Mouse (Mus musculus) C2C12 (cell line): Measurements from ENCODE around the gene Greb1. TPM values are rescaled to one million over a fixed set of nuclear protein-coding genes. Genes with fewer than 3 reads are reported as not detected.
A peak's percentile ranks its signal among the peaks of the same experiment; 100 is the strongest.
"Not testable (repeated sequence)": the region's sequence is repeated elsewhere in the genome, so short reads cannot be mapped to it uniquely, and the experiment has no call there.

Experiments
- H3K27me3 ChIP-seq: one replicate; pipeline ENCODE4 v1.6.1; 2011; ENCODE audit not compliant: control insufficient read depth, insufficient read depth, insufficient read length
- H3K36me3 ChIP-seq: one replicate; pipeline ENCODE4 v1.6.1; 2011; ENCODE audit not compliant: control insufficient read depth, insufficient read depth
- H3K4me3 ChIP-seq: one replicate; pipeline ENCODE4 v1.5.1; 2011; ENCODE audit warnings: mild to moderate bottlenecking, control low read depth; ENCODE audit not compliant: poor library complexity, insufficient read depth, severe bottlenecking
- H3K79me2 ChIP-seq: one replicate; pipeline ENCODE4 v1.6.1; 2011; ENCODE audit not compliant: control insufficient read depth, insufficient read depth
- H3K79me3 ChIP-seq: one replicate; pipeline ENCODE4 v1.6.1; 2011; ENCODE audit warnings: low read depth, control low read depth
- H3ac ChIP-seq: one replicate; pipeline ENCODE3; 2011; ENCODE audit warnings: low read depth; ENCODE audit not compliant: control insufficient read depth, insufficient read length
- CEBPB ChIP-seq: IDR thresholded peaks from one replicate; pipeline ENCODE4 v1.6.1; 2011; ENCODE audit warnings: low read depth, mild to moderate bottlenecking, control low read depth, moderate library complexity
- CTCF ChIP-seq: IDR thresholded peaks from one replicate; pipeline ENCODE4 v1.5.1; 2011; ENCODE audit not compliant: control insufficient read depth, insufficient read depth, insufficient read length
- FOSL1 ChIP-seq: IDR thresholded peaks from one replicate; pipeline ENCODE4 v1.8.0; 2011; ENCODE audit warnings: mild to moderate bottlenecking, low read length; ENCODE audit not compliant: poor library complexity, insufficient read depth, severe bottlenecking
- MAX ChIP-seq: IDR thresholded peaks from one replicate; pipeline ENCODE4 v1.6.1; 2011; ENCODE audit warnings: mild to moderate bottlenecking, control low read depth
- MYOD1 ChIP-seq: IDR thresholded peaks from one replicate; pipeline ENCODE4 v1.6.1; 2011; ENCODE audit warnings: low read depth; ENCODE audit not compliant: control insufficient read depth, insufficient read length
- MYOG ChIP-seq: IDR thresholded peaks from one replicate; pipeline ENCODE4 v1.6.1; 2011; ENCODE audit not compliant: control insufficient read depth, insufficient read length; ENCODE audit errors: extremely low read depth
- USF1 ChIP-seq: IDR thresholded peaks from one replicate; pipeline ENCODE4 v1.6.1; 2011; ENCODE audit warnings: low read depth, mild to moderate bottlenecking, control low read depth, moderate library complexity
- polyA plus RNA-seq: library from polyadenylated mRNA; unstranded; fragments of >200 nt; fragmentation: generic; extraction: Trizol; gene quantifications from one replicate; pipeline ENCODE4 v1.2.1, GENCODE M21; 2012; ENCODE audit warnings: missing spikeins

Gene Greb1
- polyA plus RNA-seq, 1 experiment: 0.04 TPM

DNA sequence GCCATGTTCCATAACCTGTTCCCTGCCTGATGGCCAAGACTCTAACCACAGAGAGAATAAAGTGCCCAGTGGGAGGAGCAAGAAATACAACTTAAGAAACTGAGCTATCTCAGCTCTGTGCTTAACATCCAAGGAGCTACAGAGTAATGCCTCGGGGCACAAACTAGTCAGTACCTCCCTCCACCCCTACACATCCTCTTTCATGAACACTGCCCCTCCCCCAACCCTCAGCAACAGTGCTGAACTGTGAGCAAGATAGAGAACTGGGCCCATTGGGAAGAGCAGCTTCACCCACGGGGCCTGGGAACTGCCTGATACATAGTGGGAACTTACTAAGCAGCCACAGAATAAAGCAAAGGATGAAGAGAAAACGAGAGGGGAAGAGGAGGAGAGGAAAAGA lies 77.1 kb downstream of the Greb1 start:
- no peak overlapping the region for H3K4me3 ChIP-seq
- H3K27me3 ChIP-seq: peaks cover 65% of the 10 kb centered on the region
- TF ChIP-seq MYOG (no peak), MAX (no peak), USF1 (no peak), MYOD1 (no peak), FOSL1 (no peak), CTCF (no peak), CEBPB (no peak)
- H3K79me3 ChIP-seq: no peaks in the 10 kb centered on the region
- H3K36me3 ChIP-seq: no peaks in the 10 kb centered on the region
- no peak overlapping the region for H3ac ChIP-seq
- H3K79me2 ChIP-seq: no peaks in the 10 kb centered on the region

DNA sequence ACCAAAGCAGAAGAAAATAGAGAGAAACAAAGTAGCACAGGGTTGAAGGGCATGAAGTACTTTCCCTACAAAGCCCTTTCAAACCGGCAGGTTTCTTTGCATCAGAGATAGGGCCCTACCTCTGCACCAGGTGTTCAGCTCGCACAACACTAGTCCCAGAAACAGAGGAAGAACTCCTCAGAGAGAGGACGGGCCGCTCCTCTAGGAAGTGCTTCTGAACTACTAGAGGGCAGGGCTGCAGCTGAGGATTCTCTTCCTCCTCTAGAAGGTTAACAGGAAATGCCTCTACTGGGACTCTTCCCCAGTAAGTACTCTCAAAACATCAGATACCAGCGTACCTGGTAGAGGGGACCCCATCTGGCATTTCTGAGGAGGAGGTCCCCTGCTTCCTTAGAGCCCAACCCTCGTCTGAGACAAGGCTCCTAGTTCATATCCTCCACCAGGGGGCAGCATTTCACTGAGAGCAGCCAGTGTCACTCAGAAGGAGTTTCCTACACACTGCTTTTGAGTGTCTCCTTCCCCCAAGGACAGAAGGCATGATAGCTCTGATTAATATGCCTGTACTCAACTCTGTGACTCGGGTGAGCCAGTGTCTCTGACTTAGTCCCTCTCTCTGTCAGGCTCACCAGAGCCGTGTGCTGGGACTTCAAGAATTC lies 81.9 kb downstream of the Greb1 start:
- H3K4me3 ChIP-seq: no peak overlapping the region
- no peaks in the 10 kb centered on the region for H3K79me3 ChIP-seq
- no peaks in the 10 kb centered on the region for H3K36me3 ChIP-seq
- no peaks in the 10 kb centered on the region for H3K79me2 ChIP-seq
- TF ChIP-seq USF1: no peak
- no peak for TF ChIP-seq MYOD1
- TF ChIP-seq CEBPB: no peak
- TF ChIP-seq FOSL1: no peak
- TF ChIP-seq MYOG: no peak
- TF ChIP-seq CTCF: peak; percentile 62
- H3ac ChIP-seq: no peak overlapping the region
- peaks cover 75% of the 10 kb centered on the region for H3K27me3 ChIP-seq

DNA sequence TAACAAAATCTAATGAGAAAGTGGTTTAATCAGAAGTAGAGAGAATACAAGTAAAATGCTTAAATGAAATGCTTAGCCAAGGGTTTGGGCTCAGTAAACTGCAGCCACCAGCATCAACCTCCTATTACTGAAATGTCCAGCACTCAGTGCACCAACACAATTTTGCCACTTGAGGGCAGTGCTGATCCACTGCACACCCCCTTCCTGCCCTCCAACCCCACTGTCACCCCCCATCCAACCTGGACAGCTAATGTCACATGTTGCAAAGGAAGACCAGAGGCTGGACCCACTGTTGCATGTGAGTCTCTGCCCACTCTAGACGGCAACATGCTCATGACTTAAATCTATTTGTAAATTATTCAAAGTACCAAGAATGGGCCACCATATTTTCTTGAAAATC lies 83.0 kb downstream of the Greb1 start:
- Histone ChIP-seq H3K36me3 (no peaks in the 10 kb centered on the region), H3K79me3 (no peaks in the 10 kb centered on the region), H3K79me2 (no peaks in the 10 kb centered on the region), H3ac (no peak overlapping the region), H3K4me3 (no peak overlapping the region), H3K27me3 (peaks cover 68% of the 10 kb centered on the region)
- TF ChIP-seq CTCF (peak; percentile 83), MYOG (no peak), USF1 (no peak), MYOD1 (no peak), CEBPB (no peak)

DNA sequence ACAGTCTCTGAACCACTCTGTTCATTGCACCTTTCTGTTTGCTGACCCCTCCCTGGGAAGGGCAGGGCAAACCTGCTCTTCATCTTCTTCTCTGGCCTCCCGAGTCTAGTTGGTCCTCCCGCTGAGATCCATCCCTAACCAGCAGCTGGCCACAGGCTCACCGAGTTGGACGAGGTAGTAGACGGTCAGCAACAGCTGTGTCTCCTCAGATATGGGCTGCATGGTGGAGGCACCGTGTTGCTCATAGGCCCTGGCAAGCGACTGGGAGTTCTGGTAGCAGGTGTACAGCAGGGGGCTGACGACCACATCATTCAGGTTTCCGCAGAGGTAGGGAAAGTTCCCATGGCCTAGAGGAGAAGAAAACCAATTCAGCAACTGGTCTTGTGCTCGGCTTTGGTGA lies 86.1 kb downstream of the Greb1 start:
- Histone ChIP-seq H3K27me3 (peaks cover 66% of the 10 kb centered on the region), H3ac (no peak overlapping the region), H3K79me3 (no peaks in the 10 kb centered on the region), H3K36me3 (no peaks in the 10 kb centered on the region), H3K79me2 (no peaks in the 10 kb centered on the region), H3K4me3 (no peak overlapping the region)
- TF ChIP-seq MYOD1: peak; percentile 44
- TF ChIP-seq USF1: no peak

DNA sequence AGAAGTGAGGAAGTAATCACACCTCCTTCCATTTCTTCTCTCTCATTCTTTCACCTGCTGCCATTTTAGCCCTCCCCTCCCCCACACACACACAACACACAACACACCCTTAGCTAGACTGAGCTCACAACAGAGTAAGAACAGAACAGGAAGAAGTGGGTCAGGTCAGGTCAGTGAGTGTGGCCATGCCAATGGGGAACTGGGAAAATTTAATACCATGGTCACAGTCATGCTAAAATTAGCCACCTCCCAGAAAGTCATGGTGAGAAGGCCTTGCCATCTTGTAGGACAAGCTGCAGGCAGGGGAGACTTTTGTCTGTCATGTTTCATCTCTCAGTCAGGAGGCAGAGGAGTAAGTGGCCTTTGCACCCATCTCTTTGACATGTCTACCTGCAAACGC lies 102.0 kb downstream of the Greb1 start:
- H3K4me3 ChIP-seq: no peak overlapping the region
- H3K27me3 ChIP-seq: peaks cover 24% of the 10 kb centered on the region
- TF ChIP-seq CTCF (no peak), MYOD1 (no peak), USF1 (no peak), CEBPB (no peak)
- H3ac ChIP-seq: no peak overlapping the region
- no peaks in the 10 kb centered on the region for H3K36me3 ChIP-seq
- H3K79me2 ChIP-seq: no peaks in the 10 kb centered on the region
- no peaks in the 10 kb centered on the region for H3K79me3 ChIP-seq

DNA sequence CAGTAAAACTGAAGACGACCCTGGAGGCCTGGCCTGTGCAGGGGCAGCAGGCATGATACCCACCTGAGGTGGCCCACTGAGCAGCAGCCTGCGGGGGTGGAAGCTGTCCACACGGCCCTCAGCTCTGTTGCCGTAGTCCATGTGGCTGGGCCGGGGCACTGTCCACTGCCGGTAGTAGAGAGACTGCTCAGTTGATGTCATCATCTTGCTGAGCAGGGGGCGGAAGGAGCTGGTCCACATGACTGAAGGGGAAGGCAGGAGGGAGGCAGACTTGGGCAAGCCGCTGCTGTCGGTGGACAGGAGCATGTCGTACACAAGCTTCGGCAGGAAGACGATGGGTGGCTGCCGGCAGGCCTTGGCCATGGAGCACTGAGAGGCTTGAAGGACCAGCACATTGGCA lies 104.5 kb downstream of the Greb1 start:
- Histone ChIP-seq H3K4me3 (no peak overlapping the region), H3K27me3 (peaks cover 24% of the 10 kb centered on the region), H3K79me3 (no peaks in the 10 kb centered on the region), H3ac (no peak overlapping the region), H3K79me2 (no peaks in the 10 kb centered on the region), H3K36me3 (no peaks in the 10 kb centered on the region)
- no peak for TF ChIP-seq MAX

DNA sequence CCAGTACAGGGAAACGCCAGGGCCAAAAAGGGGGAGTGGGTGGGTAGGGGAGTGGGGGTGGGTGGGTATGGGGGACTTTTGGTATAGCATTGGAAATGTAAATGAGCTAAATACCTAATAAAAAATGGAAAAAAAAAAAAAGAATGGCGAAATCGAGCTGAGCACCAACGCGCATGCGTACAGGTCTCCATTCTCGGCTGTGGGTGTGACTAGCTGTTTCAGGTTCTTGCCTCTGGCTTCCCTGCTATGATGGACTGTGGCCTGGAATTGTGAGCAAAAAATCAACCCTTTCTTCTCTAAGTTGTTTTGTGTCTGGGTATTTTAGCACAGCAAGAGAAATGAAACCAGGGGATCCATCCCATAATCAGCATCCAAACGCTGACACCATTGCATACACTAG lies 105.4 kb downstream of the Greb1 start:
- H3K4me3 ChIP-seq, H3K36me3 ChIP-seq, H3ac ChIP-seq: not testable (repeated sequence)

More for the DNA sequence above, 105.4 kb downstream of the Greb1 start:
- peaks cover 24% of the 10 kb centered on the region for H3K27me3 ChIP-seq
- H3K79me2 ChIP-seq, H3K79me3 ChIP-seq: not testable (repeated sequence)
